Mouse (Mus musculus) C2C12 (cell line): Measurements from ENCODE around the gene Elf1.
"Not testable (repeated sequence)": the region's sequence is repeated elsewhere in the genome, so short reads cannot be mapped to it uniquely, and the experiment has no call there.

ENCODE experiments used
- CTCF ChIP-seq: IDR thresholded peaks from one replicate; pipeline ENCODE4 v1.5.1; 2011; ENCODE audit not compliant: control insufficient read depth, insufficient read depth, insufficient read length
- FOSL1 ChIP-seq: IDR thresholded peaks from one replicate; pipeline ENCODE4 v1.8.0; 2011; ENCODE audit warnings: mild to moderate bottlenecking, low read length; ENCODE audit not compliant: poor library complexity, insufficient read depth, severe bottlenecking
- MAX ChIP-seq: IDR thresholded peaks from one replicate; pipeline ENCODE4 v1.6.1; 2011; ENCODE audit warnings: mild to moderate bottlenecking, control low read depth
- MYOD1 ChIP-seq: IDR thresholded peaks from one replicate; pipeline ENCODE4 v1.6.1; 2011; ENCODE audit warnings: low read depth; ENCODE audit not compliant: control insufficient read depth, insufficient read length

GRCm38 (mm10) chr14:79452591-79452934 lies 28.4 kb upstream of the Elf1 start:
- TF ChIP-seq CTCF, MAX, MYOD1, FOSL1: not testable (repeated sequence)
